Mouse (Mus musculus) T-cell, adult 2 months (primary cell): ENCODE data around the gene Csnk1d.

ENCODE experiments used
- DNase-seq: peaks from one replicate; pipeline ENCODE4 v3.0.0; 2022; ENCODE audit warnings: low spot score

The Csnk1d gene

GRCm38 (mm10) chr11:120987608-120988007, 3.5 kb downstream of the Csnk1d start:
- DNase-seq, result peak; percentile 29

DNA sequence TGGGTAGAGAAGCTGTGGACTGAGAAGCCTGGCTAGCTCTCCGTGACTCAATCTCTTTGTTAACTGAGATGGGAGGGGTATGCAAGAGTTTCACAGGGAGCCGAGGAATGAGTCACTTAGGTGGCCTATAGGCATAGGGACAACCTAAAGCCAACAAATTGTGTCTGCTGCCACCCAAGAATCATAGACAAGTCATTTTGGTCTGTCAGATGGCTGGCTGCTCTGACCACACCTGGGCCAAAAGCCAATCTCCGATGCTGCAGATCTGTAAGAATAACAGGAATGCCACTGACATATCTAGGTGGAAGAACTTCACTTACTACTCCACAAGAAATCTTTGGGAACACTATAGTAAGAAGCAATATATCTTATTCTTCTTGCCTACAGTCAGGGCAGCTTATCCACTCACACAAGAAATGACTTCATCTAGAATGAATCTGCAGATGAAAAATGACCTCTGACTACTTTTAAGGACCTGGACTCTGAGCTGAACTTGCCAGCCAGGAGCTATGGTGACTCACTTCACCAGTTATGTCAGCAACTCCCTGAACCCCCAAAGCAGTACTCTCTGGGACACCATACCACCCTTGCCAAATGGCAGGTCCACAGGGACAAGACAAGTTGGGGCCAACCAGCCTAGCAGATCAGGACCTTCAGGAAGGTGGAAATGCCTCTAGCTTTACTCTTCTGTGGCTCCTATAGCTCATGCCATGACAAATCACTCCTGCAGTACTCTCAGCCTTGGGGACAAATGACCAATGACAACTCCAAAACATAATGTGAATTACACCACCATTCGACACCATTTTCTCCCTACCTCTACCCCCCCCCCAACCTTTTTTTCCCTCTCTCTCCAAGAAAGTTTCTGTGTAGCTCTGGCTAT, 6.4 kb downstream of the Csnk1d start:
- DNase-seq, result no peak

DNA sequence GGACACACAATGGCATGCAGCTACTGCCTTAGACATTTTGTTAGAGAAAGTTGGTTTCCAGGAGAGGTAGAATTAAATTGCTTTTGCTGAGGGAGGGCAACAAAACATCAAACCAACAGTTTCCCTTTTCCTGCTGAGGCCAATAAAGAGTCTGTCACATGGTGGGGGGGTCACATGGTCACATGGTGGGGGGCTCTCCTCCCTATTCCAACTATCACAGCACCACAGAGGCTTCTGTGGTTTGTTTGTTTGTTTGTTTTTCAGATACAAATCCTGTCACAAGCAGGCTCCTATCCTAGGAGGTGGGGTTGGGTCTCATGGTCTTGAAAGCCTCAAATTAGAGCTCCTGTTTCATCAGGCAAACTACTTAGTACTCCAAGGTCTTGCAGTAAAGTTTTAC, 8.7 kb downstream of the Csnk1d start:
- no peak for DNase-seq

DNA sequence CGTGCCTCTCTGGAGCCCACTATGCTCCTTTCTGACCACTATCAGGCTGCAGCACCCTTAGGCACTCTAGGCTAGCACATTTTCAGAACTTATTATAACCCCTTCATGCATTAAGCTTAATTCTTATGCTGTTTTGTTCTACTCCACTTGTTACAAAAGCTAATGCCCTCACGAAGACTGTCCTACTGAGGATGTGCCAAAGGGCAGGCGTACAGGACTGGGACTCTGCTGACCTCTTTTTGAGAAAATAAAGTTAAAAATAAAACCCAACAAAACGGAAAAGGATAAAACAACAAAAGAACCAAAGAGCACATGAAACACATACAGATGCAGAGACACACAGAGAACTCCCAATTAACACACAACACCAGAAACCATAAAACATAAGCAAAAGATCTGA, 9.5 kb downstream of the Csnk1d start:
- no peak for DNase-seq

DNA sequence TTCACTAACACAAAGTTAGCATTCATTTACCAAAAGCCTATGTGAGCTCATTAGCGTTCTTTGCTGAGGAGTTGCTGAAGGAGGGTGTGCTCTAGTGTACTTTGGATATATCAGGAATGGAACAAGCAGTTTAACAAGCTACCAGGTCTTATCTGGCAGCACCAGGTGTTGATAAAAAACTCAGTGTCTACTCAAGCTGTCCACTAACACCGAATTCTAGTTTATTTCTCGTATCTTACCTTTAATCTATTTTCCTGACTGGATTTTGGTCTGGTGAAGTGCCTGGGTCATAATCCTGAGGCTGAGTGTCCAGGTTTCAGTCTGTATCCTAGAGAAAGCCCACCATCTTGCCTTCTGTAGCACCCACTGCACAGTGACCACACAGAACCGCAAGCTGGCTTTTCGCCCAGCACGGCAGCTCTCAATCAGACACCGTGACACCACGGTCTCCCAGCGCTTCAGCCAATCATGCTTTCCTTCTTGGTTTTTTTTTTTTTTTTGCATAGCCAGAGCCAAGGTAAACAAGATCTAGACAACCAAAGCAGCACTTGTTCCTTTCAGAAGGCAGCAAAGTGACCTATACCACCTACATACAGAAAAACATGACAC, 10.6 kb downstream of the Csnk1d start:
- DNase-seq, result no peak

DNA sequence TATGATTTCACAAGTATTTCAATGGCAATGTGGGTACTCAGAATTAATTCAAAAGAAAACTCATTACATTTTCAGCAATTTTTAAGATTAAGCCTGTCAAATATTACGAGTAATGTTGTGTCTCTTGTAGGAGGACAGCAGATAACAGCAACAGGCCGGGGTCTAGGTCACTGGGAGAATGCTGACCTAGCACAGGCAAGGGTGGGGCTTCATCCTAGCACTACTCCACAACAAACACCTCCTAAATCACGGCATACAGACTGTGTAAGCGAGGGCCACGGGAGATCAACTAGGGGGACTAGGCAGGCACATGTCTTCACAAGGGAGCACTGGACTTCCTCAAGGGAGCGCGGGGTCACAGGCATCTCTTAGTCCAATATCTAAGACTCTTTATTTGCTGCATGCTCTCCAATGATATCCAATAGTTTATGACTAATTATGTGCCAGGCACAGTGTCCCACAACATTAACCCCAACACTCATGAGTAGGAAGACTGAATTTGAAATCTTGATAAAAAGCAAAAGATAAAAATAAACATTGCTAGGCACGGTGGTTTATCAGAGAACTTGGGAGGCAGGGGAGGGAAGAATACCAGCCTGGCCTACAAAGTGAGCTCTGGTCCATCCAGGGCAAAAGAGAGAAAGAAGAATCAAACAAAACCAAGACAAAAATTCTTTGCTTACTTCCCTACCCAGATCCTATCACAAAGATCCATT, 11.3 kb downstream of the Csnk1d start:
- no peak for DNase-seq

DNA sequence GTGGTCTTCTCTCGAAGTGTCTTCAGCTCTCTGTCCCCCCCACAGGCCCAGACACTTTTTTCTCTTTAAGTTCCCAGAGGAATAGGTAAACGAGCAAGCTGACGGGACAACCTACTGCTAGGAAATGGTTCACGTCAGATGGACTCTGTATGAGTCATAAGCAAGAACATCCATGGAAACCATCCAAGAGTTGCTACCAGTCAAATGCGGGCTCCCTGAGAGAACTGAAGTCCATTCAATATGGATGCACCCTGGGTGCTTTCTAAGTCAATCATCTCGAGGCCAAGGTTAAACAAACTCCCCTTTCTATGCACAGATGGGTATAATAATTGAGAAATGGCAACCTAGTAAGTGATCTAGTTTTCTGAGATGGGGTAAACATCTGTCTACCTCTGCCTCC, 17.8 kb downstream of the Csnk1d start:
- no peak for DNase-seq

DNA sequence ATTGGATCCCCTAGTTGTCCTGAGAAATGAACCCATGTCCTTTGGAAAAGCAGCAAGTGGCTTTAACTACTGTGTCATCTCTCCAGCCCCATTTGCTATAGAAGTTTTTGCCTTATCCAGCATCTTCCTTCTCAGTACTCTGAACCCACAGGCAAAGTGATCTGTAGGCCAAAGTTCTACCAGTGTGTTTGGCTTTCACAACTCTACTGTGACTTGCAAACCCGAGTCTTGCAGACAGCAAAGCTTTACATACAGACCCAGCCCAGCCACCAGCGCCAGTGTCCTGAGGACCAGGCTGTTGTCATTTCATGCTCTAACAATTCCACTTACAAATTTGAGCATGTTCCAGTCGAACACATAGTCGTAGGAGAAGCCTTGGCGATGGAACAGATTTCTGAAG, 19.9 kb downstream of the Csnk1d start:
- no peak for DNase-seq

DNA sequence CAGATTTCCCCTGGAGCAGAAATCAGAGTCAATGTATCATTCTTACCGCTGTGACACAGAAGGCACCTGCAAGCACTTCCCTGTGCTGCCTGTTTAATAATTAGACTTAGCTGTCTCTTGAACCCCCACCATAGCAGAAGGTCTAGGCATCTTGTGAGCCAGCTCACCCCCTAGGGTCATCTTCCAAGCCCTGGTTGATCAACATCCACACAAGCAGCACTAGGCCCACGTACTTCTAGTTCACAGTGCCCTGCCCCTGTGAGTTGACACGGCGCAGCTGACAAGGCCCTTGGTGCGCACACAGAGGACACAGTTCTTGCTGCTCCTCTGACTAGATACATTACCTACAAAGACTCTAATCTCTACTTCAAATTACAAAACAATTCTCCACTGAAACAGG, 21.4 kb downstream of the Csnk1d start:
- DNase-seq, result no peak

- no peak for DNase-seq
These were observed 25.5 kb downstream of the Csnk1d start for GRCm38 (mm10) chr11:120965587-120965986.

DNA sequence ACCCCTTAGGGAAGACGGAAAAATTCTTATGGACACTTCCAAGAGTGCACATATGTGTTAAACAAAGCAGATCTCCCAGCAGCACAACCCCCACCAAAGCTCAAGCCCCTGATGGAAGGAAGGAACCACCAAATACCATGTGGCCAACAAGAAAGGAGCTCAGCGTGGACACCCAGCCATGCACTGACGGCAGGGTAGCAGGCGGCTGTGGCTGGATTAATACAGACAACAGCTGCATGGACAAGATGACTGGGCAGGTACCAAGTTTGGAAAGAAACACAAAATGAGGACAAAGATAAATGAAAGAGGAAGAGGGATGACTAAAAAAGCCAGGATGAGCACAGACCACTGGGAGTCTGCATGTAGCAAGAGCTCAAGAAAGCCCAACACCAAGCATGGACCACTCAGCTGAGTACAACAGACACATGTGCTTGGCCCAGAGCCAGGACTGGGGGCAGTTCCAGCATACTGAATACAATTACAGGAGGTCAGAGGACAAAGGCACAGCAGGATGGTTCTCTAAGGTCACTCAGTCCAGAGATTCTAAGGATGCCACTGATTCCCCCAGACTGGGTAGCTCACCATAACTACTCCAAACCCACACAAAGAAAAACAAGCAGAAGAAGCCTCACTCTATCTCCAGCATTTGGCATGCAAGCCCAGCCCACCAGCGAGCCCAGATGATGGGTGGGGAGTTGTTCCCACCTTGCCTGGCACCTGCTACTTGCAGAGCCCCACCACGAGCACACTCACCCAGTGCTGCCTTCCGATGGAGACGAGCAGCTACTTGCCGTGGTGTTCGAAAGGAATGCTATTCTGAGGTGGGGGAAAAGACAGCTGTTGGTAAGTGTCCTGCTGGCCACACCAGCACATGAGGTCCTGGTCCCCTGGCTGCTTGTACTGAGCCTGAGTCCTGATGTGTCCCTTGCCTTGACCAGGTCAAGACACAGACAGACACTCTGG, 26.7 kb downstream of the Csnk1d start:
- no peak for DNase-seq

GRCm38 (mm10) chr11:120962909-120963308, 28.2 kb downstream of the Csnk1d start:
- no peak for DNase-seq

DNA sequence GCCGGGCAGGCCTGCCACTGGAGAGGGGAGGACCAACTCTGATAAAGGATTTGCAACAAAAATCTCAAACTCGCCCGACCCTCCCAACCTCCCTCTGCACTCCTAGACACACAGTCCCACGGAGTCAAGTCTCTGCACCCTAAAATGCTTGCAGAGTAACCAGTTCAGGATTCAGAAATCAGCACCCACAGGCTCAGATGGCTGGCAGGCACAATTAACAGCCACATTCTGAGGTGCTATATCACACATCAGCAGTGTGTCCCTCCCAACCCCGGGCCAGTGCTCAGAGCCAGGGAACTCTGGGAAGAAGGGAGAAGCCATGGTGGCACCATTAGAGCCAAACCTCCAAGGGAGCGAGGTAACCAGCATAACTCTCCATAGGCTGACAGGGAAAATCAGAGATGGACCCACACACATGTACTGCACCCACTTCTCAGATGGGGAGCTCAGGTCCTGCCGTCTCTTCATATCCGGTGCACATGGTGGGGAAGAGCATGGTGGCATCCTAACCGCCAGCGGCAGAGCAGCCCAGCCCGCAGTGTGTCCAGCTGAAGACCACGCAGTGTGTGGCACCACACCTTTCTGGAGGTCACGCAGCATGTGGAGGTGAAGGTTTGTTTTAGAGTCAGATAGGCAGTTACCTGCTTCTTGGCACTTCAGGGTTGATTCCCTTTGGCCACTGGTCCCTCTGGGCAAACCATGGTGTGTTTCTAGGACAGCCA, 28.9 kb downstream of the Csnk1d start:
- DNase-seq, result no peak

DNA sequence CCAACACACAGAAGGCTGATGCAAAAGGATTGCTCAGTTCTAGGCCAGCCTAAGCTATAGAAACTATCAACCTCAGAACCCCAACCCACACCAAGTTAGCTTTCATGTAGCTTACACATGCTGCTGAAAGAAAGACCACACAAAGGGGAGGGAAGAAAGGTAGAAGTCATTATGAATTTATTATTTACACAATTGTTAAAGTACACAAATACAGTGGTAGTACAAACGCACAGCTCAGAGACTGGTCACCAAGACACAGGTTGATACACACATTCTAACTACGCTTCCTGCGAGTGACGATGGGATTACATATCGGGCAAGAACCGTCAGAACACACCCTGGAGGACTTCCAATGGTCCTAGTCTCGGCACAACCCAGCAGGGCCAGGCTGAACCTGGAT, 29.5 kb downstream of the Csnk1d start:
- DNase-seq, result no peak

- DNase-seq, result no peak
These were observed 30.9 kb downstream of the Csnk1d start for GRCm38 (mm10) chr11:120960248-120960647.

DNA sequence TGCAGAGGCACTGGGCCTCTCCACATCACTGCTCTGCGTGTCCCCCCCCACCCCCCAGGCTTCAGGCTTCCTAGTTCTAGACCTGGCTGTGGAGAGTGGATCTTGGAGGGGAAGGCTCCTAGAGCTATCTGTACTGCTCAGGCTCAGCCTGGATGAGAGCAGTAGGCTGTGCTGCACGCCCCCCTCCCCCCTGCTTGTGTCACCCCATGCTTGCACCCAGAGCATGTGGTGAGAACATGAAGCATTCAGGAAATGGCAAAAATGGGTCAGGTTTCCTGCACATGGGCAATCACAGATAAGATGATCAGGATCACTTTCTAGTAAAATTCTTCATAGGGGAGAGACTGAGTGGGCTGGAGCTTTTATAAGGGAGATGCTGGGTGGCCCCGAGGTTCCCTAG, 31.6 kb downstream of the Csnk1d start:
- no peak for DNase-seq

DNA sequence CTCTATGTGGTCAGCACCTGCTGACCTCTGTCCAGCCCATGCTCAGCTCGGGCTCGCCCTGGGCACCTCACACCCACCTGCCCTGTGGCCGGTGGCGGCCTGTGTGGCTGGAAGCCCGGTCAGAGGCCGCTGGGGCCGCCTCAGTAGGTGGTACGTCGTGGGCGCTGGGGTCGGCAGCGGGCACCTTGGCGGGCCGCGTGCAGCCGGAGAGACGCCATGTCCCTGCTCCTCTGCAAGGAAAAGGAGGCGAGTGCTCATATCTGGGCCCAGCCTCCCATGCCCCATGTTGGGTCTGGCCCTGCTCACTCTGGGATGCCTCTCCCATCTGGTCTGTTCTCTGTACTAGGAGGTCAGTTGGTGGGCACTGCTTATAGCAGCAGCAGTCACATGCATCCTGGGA, 32.1 kb downstream of the Csnk1d start:
- DNase-seq, result no peak

DNA sequence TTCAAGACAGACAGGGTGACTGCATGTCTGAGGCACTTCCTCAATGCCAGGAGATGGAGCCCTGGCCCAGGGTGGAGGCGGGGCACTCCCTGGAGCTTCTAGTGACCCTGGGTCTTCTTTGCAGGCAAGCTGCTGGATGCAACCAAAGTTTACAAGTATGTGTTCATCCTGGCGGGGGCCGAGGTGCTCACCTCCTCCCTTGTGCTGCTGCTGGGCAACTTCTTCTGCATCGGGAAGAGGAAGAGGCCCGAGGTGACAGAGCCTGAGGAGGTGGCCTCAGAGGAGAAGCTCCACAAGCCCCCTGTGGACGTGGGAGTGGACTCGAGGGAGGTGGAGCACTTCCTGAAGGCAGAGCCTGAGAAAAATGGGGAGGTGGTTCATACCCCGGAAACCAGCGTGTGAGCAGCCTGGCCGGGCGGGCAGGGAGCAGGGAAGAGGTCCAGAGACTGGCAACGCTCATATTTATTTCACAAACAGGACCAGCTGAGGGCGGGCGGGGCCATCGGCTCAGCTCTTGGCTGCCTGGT, 33.3 kb downstream of the Csnk1d start:
- no peak for DNase-seq

- no peak for DNase-seq
These were observed 34.1 kb downstream of the Csnk1d start for GRCm38 (mm10) chr11:120957052-120957451.

DNA sequence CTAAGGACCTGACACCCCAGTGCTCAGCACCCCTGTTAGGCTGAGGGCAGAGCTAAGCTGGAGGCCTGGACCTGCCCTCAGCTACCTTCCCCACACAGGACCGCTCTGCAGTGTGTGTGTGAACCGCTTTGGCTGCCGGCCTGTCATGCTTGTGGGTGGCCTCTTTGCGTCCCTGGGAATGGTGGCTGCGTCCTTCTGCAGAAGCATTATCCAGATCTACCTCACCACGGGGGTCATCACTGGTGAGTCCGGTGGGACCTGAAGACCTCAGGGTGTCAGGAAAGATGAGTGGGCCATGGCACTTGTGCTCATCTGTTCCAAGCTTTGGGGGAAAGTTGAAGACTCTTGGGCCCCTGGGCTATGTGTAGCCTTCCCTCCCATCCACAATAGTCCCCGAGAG, 35.4 kb downstream of the Csnk1d start:
- no peak for DNase-seq

- DNase-seq, result no peak
These were observed 36.2 kb downstream of the Csnk1d start for GRCm38 (mm10) chr11:120954936-120955335.
